Mouse (Mus musculus) heart, postnatal 4 days (tissue): ENCODE measurements around the gene Unc45b. TPM values are rescaled to one million over a fixed set of nuclear protein-coding genes. Genes with fewer than 3 reads are reported as not detected.

Experiments
- microRNA-seq, 2 experiments: library from miRNA; unstranded; fragments of <30 nt; microRNA quantifications; one replicate each; pipeline ENCODE4 v1.2.0; 2021 to 2022
- total RNA-seq, 2 experiments: library from RNA; stranded (reverse); gene quantifications; 2 replicates each; pipeline ENCODE4 v1.2.3; 2021

Gene Unc45b
- total RNA-seq, 2 experiments from 2014 or later: 177 to 187 TPM

Small RNA genes lying within 50 kb of the gene (microRNA-seq; reads per million reads assigned to microRNA genes)
- gene Mir7679: 0 reads per million in 2 experiments

Other genes starting within 250 kb of the Unc45b start
- gene Cct6b, start 146.2 kb upstream of the Unc45b start, total RNA-seq: under 1 TPM in 1 of 2 experiments, not detected in 1; 0.27 TPM
- 10 to 100 TPM; 16.5 to 17.4 TPM for gene Zfp830, start 146.2 kb upstream of the Unc45b start, total RNA-seq
- gene Lig3, start 129.4 kb upstream of the Unc45b start, total RNA-seq: 10 to 100 TPM; 24.6 to 25.8 TPM
- 1 to 10 TPM; 3.6 to 4.4 TPM for gene Rffl, start 39.3 kb upstream of the Unc45b start, total RNA-seq
- 10 to 100 TPM; 10.2 to 11.0 TPM for gene Rad51d, start 19.9 kb upstream of the Unc45b start, total RNA-seq
- gene Fndc8, start 18.4 kb upstream of the Unc45b start, total RNA-seq: under 1 TPM; 0.12 to 0.16 TPM
- 10 to 100 TPM; 17.4 to 20.1 TPM for gene Nle1, start 2.1 kb upstream of the Unc45b start, total RNA-seq
- 10 to 100 TPM; 33.8 to 38.0 TPM for gene Slfn5, start 40.8 kb downstream of the Unc45b start, total RNA-seq
- gene Slfn9, start 81.3 kb downstream of the Unc45b start, total RNA-seq: 10 to 100 TPM; 14.2 to 14.7 TPM
- under 1 TPM; 0.43 TPM for gene Slfn8, start 110.3 kb downstream of the Unc45b start, total RNA-seq
- 1 to 10 TPM; 1.7 to 1.8 TPM for gene Slfn2, start 154.6 kb downstream of the Unc45b start, total RNA-seq
- under 1 TPM in 1 of 2 experiments, not detected in 1; 0.14 TPM for gene Slfn1, start 206.3 kb downstream of the Unc45b start, total RNA-seq